Mouse (Mus musculus) kidney, postnatal 10 days (tissue): ENCODE measurements around the gene Plekhd1.

Experiments
- DNase-seq: peaks from one replicate; pipeline ENCODE4 v3.0.0; 2021; ENCODE audit warnings: mixed read lengths

Gene Plekhd1

GRCm38 (mm10) chr12:80692269-80692972, at the start of gene Plekhd1:
TSS of gene Plekhd1 (plus strand) at chr12:80692591.
- peak; percentile 75 for DNase-seq

GRCm38 (mm10) chr12:80642725-80643692, 49.4 kb upstream of the Plekhd1 start:
- DNase-seq: peak; percentile 72

DNA sequence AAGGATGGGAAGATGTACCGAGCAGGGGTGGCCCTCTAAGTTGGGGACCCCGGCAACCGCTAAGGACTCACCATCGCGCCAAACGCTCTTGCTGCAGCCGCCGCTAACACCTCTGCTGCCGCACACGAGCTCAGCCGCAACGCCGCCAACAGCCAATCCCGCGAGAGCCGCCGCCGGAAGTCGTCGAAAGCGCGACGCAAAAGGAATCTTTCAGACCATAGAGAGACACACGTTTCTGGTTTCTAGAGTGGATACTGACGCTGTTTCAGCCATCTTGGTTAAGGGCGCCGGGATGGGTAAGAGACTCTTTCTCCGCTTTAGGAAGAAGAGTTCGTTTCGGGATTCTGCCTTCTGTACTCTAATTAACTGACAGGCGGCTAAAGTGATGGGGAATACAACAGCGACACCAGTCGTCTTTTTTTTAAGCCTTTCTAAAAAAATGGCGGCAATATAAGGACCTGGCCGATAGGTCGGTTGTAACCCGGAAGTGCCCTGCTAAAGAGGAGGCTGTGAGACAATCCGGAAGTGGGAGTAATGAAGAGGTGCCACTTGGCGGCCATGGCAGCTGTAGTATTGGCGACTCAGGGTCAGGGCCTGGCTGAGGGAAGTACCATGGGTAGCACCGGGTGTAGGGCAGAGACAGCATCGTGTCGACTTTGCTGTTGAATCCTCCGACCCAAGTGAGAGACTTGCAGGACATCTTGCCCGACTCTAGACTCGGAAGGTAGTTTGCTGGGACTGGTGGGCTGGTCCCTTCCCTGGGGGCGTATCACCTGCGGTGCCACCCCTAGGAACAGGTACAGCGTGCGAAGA, 48.5 kb upstream of the Plekhd1 start, which contains the start of the genes Slc39a9 and Erh:
Slc39a9 (plus strand) TSS at position 191 of the 813 bp plus-strand sequence.
Erh (minus strand) TSS at position 649 of the 813 bp plus-strand sequence.
- DNase-seq: peak; percentile 95

DNA sequence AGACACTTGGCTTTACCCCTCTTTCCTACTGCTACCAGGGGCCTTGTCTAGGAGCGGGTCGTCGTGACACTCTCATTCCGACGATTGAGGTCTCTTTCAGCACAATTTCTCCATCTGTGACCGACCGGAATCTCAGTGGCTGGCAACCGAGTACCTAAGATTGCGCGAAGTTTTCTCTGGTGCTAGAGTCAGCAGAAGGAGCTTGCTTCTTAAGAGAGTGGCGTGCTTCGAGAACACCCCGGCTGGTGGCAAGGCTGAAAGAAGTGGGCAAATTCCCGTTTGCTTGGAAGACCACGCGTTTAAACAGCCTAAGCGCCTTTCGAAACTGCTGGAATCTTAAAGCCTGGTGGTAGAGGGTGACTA, 47.9 kb upstream of the Plekhd1 start:
- no peak for DNase-seq

DNA sequence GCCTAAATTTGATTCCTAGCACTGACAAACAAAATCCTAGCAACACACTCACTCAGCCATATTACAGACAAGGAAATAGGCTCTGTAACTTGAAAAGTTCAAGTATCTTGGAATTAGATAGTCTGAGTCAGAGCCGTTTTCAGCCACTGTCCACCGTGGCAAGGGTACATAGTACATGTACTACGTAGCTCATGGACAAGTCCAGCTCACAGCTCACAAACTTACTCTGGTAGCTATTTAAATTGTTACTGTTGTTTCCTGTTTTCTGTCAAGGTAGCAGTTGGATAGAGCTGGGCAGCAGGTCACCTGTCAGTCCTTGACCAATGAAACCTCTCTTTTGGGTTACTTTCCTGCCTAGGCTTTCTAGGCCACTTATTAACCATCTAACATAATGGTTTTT, 46.0 kb upstream of the Plekhd1 start:
- DNase-seq: no peak

DNA sequence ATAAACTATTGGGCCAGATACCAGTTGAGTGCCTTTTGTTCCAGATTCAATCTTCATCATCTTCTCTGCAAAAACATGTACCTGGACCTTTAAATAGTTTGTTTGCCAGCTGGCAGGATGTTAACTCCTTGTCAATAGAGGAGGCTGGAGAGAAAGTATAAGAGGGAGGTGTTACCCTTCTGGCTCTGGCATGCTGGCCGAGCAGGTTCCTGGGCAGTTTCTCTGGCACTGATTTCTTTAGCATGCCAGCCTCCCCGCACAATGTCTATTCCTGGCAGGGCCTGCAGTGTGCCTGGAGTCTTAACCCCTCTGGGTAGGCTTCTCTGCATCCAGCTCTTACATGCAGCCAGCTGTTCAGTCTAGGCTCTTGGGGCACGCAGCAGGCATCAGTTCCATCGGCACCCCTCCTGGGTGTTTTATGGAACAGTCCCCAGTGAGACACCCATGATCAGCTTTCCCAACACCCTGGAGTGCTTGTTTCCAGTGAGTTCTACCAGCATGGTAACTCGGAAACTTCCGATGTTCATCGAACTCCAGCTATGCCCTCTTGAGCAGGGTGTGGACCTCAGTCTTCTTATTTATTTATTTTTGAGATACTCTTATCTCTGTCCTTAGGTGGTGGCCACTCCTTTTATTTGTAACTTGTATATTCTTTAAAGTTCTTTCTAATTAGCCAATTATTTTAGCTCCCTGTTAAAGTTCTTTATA, 38.3 kb upstream of the Plekhd1 start:
- peak; percentile 33 for DNase-seq

DNA sequence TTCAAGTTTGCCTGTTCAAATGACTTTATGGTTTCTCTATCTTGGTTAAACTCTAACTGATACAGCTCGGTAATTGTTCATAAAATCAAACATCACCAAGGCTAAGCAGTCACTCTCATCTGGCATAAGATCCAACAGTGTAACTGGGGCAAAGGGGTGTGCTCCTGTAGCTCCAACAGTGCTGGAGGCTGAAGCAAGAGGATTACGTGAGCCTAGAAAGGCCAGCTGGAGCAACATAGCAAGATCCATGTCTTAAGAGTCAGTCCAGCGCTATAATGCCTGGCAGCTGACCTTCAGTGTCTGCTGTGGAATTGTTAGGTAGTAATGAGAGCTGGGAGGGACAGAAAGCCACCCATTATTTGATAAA, 37.7 kb upstream of the Plekhd1 start:
- no peak for DNase-seq

DNA sequence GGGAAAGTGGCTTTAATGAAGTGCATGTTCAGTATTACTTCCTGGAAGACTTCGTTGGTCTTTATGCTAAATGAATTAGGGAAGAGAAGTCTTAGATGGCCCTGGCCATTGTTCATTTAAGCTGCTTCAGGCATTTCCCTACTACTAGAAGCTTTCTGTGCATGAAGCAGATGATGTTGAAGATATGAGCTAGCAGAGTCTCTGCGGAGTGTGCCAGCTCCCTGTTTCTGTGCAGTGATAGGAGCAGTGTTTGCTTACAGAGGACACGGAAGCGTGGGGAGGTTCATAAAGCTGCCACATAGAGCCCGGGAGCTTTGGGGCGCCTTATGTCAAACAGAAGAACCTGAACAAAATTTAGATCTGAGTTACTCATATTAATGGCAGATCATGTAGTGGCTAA, 33.7 kb upstream of the Plekhd1 start:
- DNase-seq: no peak

- no peak for DNase-seq
Measured at GRCm38 (mm10) chr12:80662322-80662721, 30.1 kb upstream of the Plekhd1 start.

DNA sequence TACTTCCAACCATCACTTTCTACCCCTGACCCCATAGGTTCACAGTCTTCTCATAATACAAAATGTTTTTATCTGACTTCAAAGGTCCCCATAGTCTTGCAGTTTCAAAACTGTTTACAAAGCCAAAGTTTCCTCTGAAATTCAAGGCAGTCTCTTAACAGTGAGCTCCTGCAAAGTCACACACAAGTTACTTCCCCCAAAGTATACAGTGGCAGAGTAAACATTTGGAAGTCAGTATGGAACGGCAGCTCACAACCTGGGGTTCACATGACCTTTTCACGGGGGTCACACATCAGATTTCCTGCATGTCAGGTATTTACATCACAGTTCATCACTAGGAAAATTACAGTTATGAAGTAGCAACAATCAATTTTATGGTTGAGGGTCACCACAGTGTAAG, 28.5 kb upstream of the Plekhd1 start:
- DNase-seq: no peak

- no peak for DNase-seq
Measured at GRCm38 (mm10) chr12:80668391-80668790, 24.0 kb upstream of the Plekhd1 start.

GRCm38 (mm10) chr12:80673170-80673569, 19.2 kb upstream of the Plekhd1 start:
- peak; percentile 77 for DNase-seq

DNA sequence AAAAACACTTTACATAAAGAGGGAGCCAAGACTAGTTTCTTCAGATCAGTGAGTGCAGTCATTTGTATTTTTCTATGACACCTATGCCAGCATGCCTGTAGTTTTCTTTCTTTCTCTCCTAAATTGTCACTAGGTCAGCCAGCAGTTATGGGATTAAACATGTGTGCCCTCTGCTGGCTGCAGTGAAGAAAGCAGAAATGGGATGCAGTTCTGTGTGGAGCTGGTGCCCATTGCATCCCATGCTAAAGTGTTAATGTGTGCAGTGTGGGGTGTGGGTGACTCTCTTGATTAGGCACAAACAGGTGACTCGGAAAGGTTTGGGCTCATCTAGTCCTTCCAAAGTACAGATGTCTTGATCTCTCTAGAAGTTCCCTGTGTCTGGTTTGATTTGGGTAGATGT, 11.1 kb upstream of the Plekhd1 start:
- peak; percentile 55 for DNase-seq

- no peak for DNase-seq
Measured at GRCm38 (mm10) chr12:80683554-80683953, 8.8 kb upstream of the Plekhd1 start.

DNA sequence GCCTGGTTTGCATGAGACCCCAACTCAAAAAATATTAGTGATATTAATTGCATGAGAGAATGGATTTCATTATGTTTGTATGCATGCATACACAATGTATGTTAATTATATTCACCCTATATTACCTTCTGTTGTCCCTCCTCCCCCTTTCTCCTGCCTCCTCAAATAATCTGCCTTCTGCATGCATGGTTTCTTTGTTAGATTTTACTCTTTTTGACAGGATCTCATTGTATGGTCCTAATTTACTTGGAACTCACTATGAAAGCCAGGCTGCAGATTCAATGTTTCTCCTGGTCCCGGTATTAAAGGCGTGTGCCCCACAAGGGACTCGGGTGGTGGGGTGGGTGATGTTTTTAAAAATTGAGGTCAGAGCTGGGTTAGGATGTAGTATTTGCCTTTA, 8.1 kb upstream of the Plekhd1 start:
- no peak for DNase-seq

DNA sequence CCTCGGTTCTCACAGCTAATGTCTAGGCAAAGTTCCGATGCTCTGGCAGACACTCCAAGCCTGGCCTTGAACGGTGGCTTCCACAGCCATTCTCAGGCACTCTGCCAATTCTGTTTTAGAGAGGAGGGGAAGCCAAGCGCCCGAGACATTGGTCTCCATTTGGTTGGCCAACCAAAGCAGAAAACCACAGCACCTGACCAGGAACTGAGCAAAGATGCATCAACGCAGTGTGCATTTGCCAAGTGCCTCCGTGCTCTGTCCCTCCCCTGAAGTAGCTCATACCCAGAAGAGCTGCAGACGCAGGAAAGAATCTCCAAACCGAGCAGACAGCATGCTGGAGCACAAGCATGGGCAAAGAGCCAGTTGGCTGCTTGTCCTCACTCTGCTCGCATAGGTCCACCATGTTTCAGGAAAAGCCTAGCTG, 4.6 kb upstream of the Plekhd1 start:
- DNase-seq: peak; percentile 57

- no peak for DNase-seq
Measured at GRCm38 (mm10) chr12:80689696-80690095, 2.7 kb upstream of the Plekhd1 start.

DNA sequence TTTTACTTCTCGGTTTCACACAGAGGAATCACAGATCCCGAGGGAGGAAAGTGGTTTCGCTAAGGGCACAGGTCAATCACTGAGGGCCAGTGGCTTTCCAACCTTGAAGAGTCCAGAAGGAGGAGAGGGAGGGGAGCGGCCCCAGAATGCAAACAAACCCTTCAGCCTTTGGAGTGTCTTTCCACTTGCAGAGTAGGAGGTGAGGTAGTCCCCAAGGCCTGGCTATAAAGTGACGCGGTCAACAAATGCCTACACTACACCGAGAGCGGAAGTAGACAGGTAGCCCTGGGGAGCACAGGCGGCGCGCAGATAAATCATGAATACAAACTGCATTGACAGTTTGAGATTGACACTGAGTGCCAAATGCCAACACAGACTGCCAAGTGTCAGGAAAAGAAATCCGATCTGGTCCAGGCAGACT, 710 bp upstream of the Plekhd1 start:
- DNase-seq: peak; percentile 28

GRCm38 (mm10) chr12:80693700-80694099, 1.3 kb downstream of the Plekhd1 start:
- DNase-seq: no peak

DNA sequence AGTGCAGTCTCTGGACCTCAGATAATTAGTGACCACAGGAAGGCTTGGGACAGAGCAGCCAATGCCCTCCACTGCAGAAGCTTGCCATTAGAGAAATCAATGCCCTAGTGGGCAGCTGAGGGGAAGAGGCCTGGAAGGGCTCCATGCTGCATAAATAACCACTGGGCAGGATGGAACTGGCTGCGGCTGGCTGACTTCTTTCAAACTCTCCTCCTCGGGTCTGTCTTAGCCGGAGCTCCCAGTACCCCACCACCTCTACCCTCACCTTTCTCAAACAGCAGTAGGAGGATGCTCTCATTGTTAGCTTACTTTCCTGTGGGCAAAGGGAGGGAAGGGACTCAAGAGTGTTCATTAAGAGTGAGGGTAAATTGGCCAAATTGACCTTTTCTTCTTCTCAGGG, 2.6 kb downstream of the Plekhd1 start:
- DNase-seq: peak; percentile 26

- no peak for DNase-seq
Measured at GRCm38 (mm10) chr12:80698526-80699143, 6.2 kb downstream of the Plekhd1 start.

GRCm38 (mm10) chr12:80699144-80699531, 6.7 kb downstream of the Plekhd1 start:
- no peak for DNase-seq
